Mouse (Mus musculus): ENCODE measurements around the gene Mospd3.

The Mospd3 gene

GRCm38 (mm10) chr5:137583670-137584169, 17.1 kb downstream of the Mospd3 start:
- no peak for ATAC-seq (ENCODE audit: insufficient number of reproducible peaks, low FRiP score, low TSS enrichment)

- ATAC-seq (ENCODE audit: insufficient number of reproducible peaks, low FRiP score, low TSS enrichment): no peak
Measured at GRCm38 (mm10) chr5:137582702-137583101, 18.2 kb downstream of the Mospd3 start.

GRCm38 (mm10) chr5:137580246-137580645, 20.6 kb downstream of the Mospd3 start:
- no peak for ATAC-seq (ENCODE audit: insufficient number of reproducible peaks, low FRiP score, low TSS enrichment)

- ATAC-seq (ENCODE audit: insufficient number of reproducible peaks, low FRiP score, low TSS enrichment): peak; percentile 86; the same call in 1 of the 2 replicates
Measured at GRCm38 (mm10) chr5:137574470-137574901, 26.4 kb downstream of the Mospd3 start.

- no peak for ATAC-seq (ENCODE audit: insufficient number of reproducible peaks, low FRiP score, low TSS enrichment)
Measured at GRCm38 (mm10) chr5:137570691-137571586, 29.9 kb downstream of the Mospd3 start.

GRCm38 (mm10) chr5:137570181-137570580, 30.7 kb downstream of the Mospd3 start:
- ATAC-seq (ENCODE audit: insufficient number of reproducible peaks, low FRiP score, low TSS enrichment): no peak

- no peak for ATAC-seq (ENCODE audit: insufficient number of reproducible peaks, low FRiP score, low TSS enrichment)
Measured at GRCm38 (mm10) chr5:137569665-137570064, 31.2 kb downstream of the Mospd3 start, which contains the start of gene Tfr2. Tfr2 (plus strand) TSS chr5:137569840.

- ATAC-seq (ENCODE audit: insufficient number of reproducible peaks, low FRiP score, low TSS enrichment): no peak
Measured at GRCm38 (mm10) chr5:137569031-137569430, 31.8 kb downstream of the Mospd3 start.

- no peak for ATAC-seq (ENCODE audit: insufficient number of reproducible peaks, low FRiP score, low TSS enrichment)
Measured at GRCm38 (mm10) chr5:137568223-137568798, 32.5 kb downstream of the Mospd3 start.

GRCm38 (mm10) chr5:137566416-137566815, 34.4 kb downstream of the Mospd3 start:
- ATAC-seq (ENCODE audit: insufficient number of reproducible peaks, low FRiP score, low TSS enrichment): no peak

GRCm38 (mm10) chr5:137565744-137566143, 35.1 kb downstream of the Mospd3 start:
- ATAC-seq (ENCODE audit: insufficient number of reproducible peaks, low FRiP score, low TSS enrichment): no peak

GRCm38 (mm10) chr5:137562965-137563364, 37.9 kb downstream of the Mospd3 start:
- ATAC-seq (ENCODE audit: insufficient number of reproducible peaks, low FRiP score, low TSS enrichment): no peak

- ATAC-seq (ENCODE audit: insufficient number of reproducible peaks, low FRiP score, low TSS enrichment): no peak
Measured at GRCm38 (mm10) chr5:137561556-137561955, 39.3 kb downstream of the Mospd3 start.

GRCm38 (mm10) chr5:137553898-137554297, 47.0 kb downstream of the Mospd3 start:
- ATAC-seq (ENCODE audit: insufficient number of reproducible peaks, low FRiP score, low TSS enrichment): 0 out of 2 replicates have a peak, but pooled peaks have one; percentile 49

GRCm38 (mm10) chr5:137553411-137553837, 47.4 kb downstream of the Mospd3 start, which contains the start of gene Actl6b:
Actl6b (plus strand) TSS chr5:137553517.
- peak; percentile 95 for ATAC-seq (ENCODE audit: insufficient number of reproducible peaks, low FRiP score, low TSS enrichment)

- ATAC-seq (ENCODE audit: insufficient number of reproducible peaks, low FRiP score, low TSS enrichment): 0 out of 2 replicates have a peak, but pooled peaks have one; percentile 12
Measured at GRCm38 (mm10) chr5:137553000-137553399, 47.9 kb downstream of the Mospd3 start.

- no peak for ATAC-seq (ENCODE audit: insufficient number of reproducible peaks, low FRiP score, low TSS enrichment)
Measured at GRCm38 (mm10) chr5:137551119-137551518, 49.7 kb downstream of the Mospd3 start.

GRCm38 (mm10) chr5:137549840-137550239, 51.0 kb downstream of the Mospd3 start:
- ATAC-seq (ENCODE audit: insufficient number of reproducible peaks, low FRiP score, low TSS enrichment): no peak
